Mouse (Mus musculus) kidney, postnatal 0 days (tissue): ENCODE measurements at regions not wholly inside any gene's neighbourhood (a gene's known extent, or its start where the extent isn't known, plus 50 kb on each side); places are given as distances from the start of the nearest gene placed in this dataset.
A peak's percentile ranks its signal among the peaks of the same experiment; 100 is the strongest.

Experiments used
- ATAC-seq: fragments of 200-750 bp; cut with Nextera tagmentation; replicated peaks from 2 replicates; pipeline ENCODE4 v1.8.0; 2017; ENCODE audit warnings: low read depth, moderate number of reproducible peaks, moderate TSS enrichment, moderate library complexity; ENCODE audit not compliant: low FRiP score
- DNase-seq: peaks from one replicate; pipeline ENCODE4 v3.0.0-alpha.2; 2016; ENCODE audit warnings: low spot score
- H3K27ac ChIP-seq: fragments of 300-500 bp; sonication (generic); 2 replicates; pipeline ENCODE4 v1.5.1; 2014; ENCODE audit warnings: mild to moderate bottlenecking
- H3K27me3 ChIP-seq: fragments of 300-500 bp; sonication (generic); 2 replicates; pipeline ENCODE4 v1.6.1; 2014; ENCODE audit warnings: low read length, mixed read lengths; ENCODE audit not compliant: insufficient read depth
- H3K36me3 ChIP-seq: fragments of 300-500 bp; sonication (generic); 2 replicates; pipeline ENCODE4 v1.6.1; 2014; ENCODE audit warnings: low read length, mixed read lengths; ENCODE audit not compliant: insufficient read depth
- H3K4me1 ChIP-seq: fragments of 300-500 bp; sonication (generic); replicated peaks from 2 replicates; pipeline ENCODE4 v1.6.1; 2014; ENCODE audit warnings: antibody characterized with exemption, low read length, mixed read lengths; ENCODE audit not compliant: insufficient read depth
- H3K4me2 ChIP-seq: fragments of 300-500 bp; sonication (generic); 2 replicates; pipeline ENCODE4 v1.6.1; 2014; ENCODE audit warnings: mild to moderate bottlenecking, low read length, moderate library complexity, mixed read lengths
- H3K4me3 ChIP-seq: fragments of 300-500 bp; sonication (generic); replicated peaks from 2 replicates; pipeline ENCODE4 v1.5.1; 2014; ENCODE audit warnings: low read depth, low read length
- H3K9ac ChIP-seq: fragments of 300-500 bp; sonication (generic); 2 replicates; pipeline ENCODE4 v1.6.1; 2014; ENCODE audit warnings: low read depth, low read length
- H3K9me3 ChIP-seq: fragments of 300-500 bp; sonication (generic); replicated peaks from 2 replicates; pipeline ENCODE4 v1.6.1; 2016; ENCODE audit warnings: low read length, inconsistent platforms, mixed read lengths
- CTCF ChIP-seq: IDR thresholded peaks from 2 replicates; pipeline ENCODE4 v1.5.1; 2016; ENCODE audit warnings: antibody characterized with exemption, low read depth, mild to moderate bottlenecking, moderate library complexity
- WGBS: fragments of 180-500 bp; shearing (Covaris S2); extraction: QIAGEN DNeasy Blood & Tissue Kit; methylation state at CpG from one replicate; pipeline ENCODE4 v1.1.7; 2014; 5-methylcytosine and 5-hydroxymethylcytosine counted together

DNA sequence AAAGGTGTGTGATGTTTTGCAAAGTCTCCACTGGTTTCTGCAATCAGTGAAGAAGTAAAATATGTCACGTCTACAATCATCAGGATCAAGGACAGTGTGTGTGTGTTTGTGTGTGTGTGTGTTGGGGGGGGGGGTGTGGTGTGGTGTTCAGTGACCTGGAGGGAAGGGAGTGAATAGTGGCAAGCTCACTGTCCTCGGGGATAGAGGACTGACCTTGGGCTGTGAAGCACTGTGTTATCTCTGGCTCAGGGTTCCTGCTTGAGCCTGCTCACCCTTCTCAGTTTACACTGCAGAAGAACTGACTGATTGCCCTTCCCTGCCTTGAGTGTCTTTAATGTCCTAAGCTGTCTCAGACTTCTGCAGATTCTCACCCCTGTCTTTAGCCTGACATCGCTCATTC is 153.7 kb upstream of the Tmc1 start:
- Histone ChIP-seq H3K4me2 (no peak overlapping the region), H3K27me3 (no peaks in the 10 kb centered on the region), H3K9ac (no peak overlapping the region), H3K27ac (peak overlapping the region; percentile 37; the same call in 1 of the 2 replicates), H3K4me3 (no peak overlapping the region), H3K4me1 (peaks cover 14% of the 10 kb centered on the region), H3K36me3 (no peaks in the 10 kb centered on the region), H3K9me3 (no peaks in the 10 kb centered on the region)
- 25% methylated on average over 3 of the region's 3 CpGs for WGBS
- TF ChIP-seq CTCF: no peak
- DNase-seq (no peak), ATAC-seq (peak; percentile 45; the same call in 1 of the 2 replicates)

DNA sequence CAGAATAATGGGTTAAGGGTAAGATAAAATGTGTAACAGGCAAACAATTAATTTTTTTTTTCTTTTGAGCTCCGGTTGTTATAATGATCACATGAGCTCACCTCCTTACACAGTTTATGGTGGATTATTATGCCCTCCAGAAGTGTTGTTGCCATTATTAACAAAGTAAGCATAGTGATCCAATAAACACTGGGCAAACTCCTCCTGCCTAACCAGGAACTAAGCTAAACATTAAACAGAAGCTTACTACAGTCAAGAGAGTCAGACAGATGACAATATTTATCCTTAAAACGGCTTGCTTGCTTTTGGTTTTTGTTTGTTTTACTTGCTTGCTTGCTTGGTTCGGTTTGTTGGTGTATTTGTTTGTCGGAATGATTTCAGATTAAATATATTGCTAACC is 153.3 kb upstream of the Tmc1 start:
- Histone ChIP-seq H3K9ac (no peak overlapping the region), H3K4me3 (no peak overlapping the region), H3K9me3 (no peaks in the 10 kb centered on the region), H3K4me2 (no peak overlapping the region), H3K4me1 (peaks cover 14% of the 10 kb centered on the region), H3K27ac (peak overlapping the region; percentile 37), H3K27me3 (no peaks in the 10 kb centered on the region), H3K36me3 (no peaks in the 10 kb centered on the region)
- 37% methylated on average over 4 of the region's 4 CpGs for WGBS
- DNase-seq (no peak), ATAC-seq (no peak)
- TF ChIP-seq CTCF: no peak

DNA sequence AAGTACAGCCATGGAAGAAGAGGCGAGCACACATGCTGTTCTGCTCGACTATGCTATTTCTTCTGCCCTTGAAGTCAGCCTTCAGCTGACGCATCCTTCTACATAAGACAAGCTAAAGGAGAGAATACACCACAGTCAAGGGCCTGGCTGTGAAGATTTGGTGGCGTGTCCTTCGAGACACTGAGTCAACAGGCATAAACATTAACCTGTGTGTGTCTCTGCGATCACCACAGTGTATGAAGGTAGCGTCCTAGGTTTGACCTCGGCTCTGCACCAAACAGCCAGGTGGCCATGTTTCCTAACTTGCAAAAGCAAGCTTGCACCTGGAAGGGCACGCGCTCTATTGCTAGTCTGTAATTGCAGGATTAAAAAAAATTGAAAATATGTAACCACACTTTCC is 152.8 kb upstream of the Tmc1 start:
- H3K36me3 ChIP-seq: no peaks in the 10 kb centered on the region
- H3K27me3 ChIP-seq: no peaks in the 10 kb centered on the region
- no peaks in the 10 kb centered on the region for H3K9me3 ChIP-seq
- H3K27ac ChIP-seq: peak overlapping the region; percentile 82
- no peak for DNase-seq
- TF ChIP-seq CTCF: no peak
- H3K4me2 ChIP-seq: peak overlapping the region; percentile 15; the same call in 1 of the 2 replicates
- ATAC-seq: peak; percentile 33; the same call in 1 of the 2 replicates
- H3K9ac ChIP-seq: no peak overlapping the region
- H3K4me3 ChIP-seq: no peak overlapping the region
- WGBS: 61% methylated on average over 10 of the region's 10 CpGs
- peaks cover 14% of the 10 kb centered on the region for H3K4me1 ChIP-seq

DNA sequence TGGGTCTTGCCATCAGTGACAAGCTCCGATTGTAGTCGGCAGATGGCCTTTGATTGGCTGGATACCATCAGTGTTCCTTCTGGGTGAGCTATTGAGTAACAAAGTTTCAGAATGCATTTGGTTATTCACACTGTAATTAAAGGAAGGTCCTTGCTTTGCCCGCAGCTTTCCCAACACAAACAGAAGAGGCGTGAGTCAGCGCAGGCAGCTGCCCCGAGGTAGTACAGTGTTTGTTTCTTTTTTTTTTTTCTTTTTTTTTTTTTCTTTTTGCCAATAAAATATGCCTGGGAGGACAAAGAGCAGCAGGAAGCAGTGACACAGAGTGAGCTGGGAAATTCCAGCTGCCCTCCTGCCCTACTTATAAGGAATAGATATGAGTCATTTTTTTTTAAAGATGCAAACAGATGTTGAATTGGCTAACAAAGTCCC is 152.3 kb upstream of the Tmc1 start:
- TF ChIP-seq CTCF: no peak
- 9% methylated on average over 6 of the region's 6 CpGs for WGBS
- Histone ChIP-seq H3K27ac (peak overlapping the region; percentile 82), H3K4me1 (peaks cover 14% of the 10 kb centered on the region), H3K4me3 (no peak overlapping the region), H3K9me3 (no peaks in the 10 kb centered on the region), H3K4me2 (peak overlapping the region; percentile 15; the same call in 1 of the 2 replicates), H3K9ac (no peak overlapping the region), H3K27me3 (no peaks in the 10 kb centered on the region), H3K36me3 (no peaks in the 10 kb centered on the region)
- ATAC-seq (peak; percentile 61; the same call in 1 of the 2 replicates), DNase-seq (peak; percentile 67)

DNA sequence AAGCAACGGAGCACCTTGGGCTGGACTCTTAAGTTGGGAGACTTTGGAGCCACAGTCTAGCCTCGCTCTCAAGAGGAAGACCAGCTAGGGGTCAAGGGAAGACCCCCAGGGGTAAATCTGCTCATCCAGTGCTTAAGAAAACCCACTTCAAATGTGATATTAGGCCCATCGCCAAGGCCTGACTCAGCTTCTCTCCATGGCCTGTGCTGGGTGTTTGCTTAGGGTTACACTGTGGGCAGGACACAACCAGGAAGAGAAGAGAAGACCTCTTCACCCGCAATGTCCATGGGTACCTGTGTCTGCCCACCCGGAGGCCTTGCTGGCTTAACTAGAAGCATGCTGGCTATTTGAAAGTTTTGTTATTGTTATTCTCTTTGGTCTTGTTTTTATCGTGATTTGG is 151.0 kb upstream of the Tmc1 start:
- TF ChIP-seq CTCF: no peak
- Histone ChIP-seq H3K9me3 (no peaks in the 10 kb centered on the region), H3K4me1 (peaks cover 14% of the 10 kb centered on the region), H3K9ac (no peak overlapping the region), H3K27me3 (no peaks in the 10 kb centered on the region), H3K27ac (no peak overlapping the region), H3K36me3 (no peaks in the 10 kb centered on the region), H3K4me3 (no peak overlapping the region), H3K4me2 (no peak overlapping the region)
- WGBS: 86% methylated on average over 6 of the region's 6 CpGs
- DNase-seq: no peak
- ATAC-seq: no peak

DNA sequence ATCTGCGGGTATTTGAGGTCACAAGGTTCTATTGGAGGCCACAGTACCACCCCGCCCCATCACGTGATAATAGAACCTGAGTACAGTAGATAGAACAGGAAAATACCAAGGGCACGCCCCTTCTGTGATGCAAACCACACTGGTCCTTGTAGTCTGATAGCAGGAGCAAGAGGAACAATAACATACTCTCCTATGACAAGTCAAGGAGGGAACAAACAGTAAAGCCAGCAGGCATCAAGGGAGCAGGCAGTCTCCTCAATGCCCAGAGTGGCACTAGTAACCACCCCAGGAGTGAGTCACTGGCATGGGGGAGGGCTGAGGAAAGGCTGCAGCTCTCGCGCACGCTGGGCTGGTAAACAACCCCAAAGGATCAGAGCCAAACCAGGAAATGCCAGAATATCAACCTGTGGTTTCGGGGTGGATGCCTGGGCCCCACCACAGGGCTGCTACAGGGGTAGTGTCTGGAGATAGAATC is 150.5 kb upstream of the Tmc1 start:
- ATAC-seq (no peak), DNase-seq (no peak)
- H3K9me3 ChIP-seq: no peaks in the 10 kb centered on the region
- TF ChIP-seq CTCF: no peak
- H3K4me1 ChIP-seq: peaks cover 14% of the 10 kb centered on the region
- no peaks in the 10 kb centered on the region for H3K36me3 ChIP-seq
- H3K27ac ChIP-seq: no peak overlapping the region
- H3K9ac ChIP-seq: no peak overlapping the region
- no peaks in the 10 kb centered on the region for H3K27me3 ChIP-seq
- H3K4me2 ChIP-seq: no peak overlapping the region
- H3K4me3 ChIP-seq: no peak overlapping the region
- 76% methylated on average over 8 of the region's 8 CpGs for WGBS

DNA sequence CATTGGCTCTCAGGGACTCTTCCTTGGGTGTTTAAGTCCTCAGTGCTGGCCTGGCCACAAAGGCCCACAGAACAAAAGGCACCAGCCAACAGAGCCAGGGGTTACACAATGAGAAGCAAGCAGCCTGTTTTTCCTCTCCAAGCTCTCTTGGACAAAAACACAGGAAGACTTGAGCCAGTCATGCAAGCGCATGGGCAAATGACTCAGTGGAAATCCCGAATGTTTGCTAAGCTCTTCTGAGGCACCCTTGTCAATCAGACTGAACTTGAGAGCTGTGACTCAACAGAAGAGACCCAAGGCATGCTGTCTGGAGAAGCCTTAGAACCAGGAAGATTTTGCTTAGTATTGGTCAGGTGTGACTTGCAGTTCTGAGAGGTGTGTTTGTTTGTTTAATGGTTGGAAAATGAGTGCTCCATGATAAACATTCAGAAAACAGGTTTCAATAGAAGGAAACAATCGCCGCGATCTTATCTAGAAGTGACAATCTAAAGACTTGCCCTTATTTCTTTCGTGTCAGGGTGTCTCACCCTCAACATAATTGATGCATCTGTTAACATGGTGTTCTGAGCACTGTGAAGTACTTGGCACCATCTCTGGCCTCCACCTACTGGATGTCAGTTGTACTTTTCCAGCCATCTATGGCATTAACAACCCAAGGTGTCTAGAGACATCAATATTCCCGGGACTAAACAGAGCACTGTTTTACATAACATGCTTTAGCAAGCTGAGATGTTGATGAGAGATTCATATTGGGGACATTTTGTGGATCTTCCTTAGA is 124.0 kb upstream of the Tmc1 start:
- H3K4me1 ChIP-seq: no peaks in the 10 kb centered on the region
- no peak overlapping the region for H3K4me3 ChIP-seq
- TF ChIP-seq CTCF: no peak
- WGBS: 87% methylated on average over 7 of the region's 7 CpGs
- no peak for DNase-seq
- no peak overlapping the region for H3K27ac ChIP-seq
- ATAC-seq: no peak
- H3K36me3 ChIP-seq: no peaks in the 10 kb centered on the region
- no peak overlapping the region for H3K9ac ChIP-seq
- no peaks in the 10 kb centered on the region for H3K27me3 ChIP-seq
- no peak overlapping the region for H3K4me2 ChIP-seq
- no peaks in the 10 kb centered on the region for H3K9me3 ChIP-seq
